In genomic region chr8:127378994-127379858, GRCm38 (mm10) we compare ENCODE assay signal across 12 mouse cellular contexts.
DNase-seq lines count a peak whose midpoint lies in the region; ATAC-seq and TF ChIP-seq lines count a peak whose summit lies in the region.
"Had no signal": no experiment of that assay in that cellular context is flagged by ENCODE, and none has a peak within 500 bp of the region (broad histone marks: within the 10 kb centered on the region; RNA-seq: fewer than 3 reads in every experiment).

No protein-coding gene starts in this region.

- peaks cover 10% of the 10 kb centered on the region for H3K36me3 ChIP-seq in neural tube, embryonic 15.5 days
- H3K36me3 ChIP-seq in intestine, embryonic 16.5 days (ENCODE audit: control insufficient read depth, insufficient read depth, low read length): peaks cover 5% of the 10 kb centered on the region

- peak overlapping the region; percentile 49 for H3K27ac ChIP-seq in neural tube, embryonic 15.5 days (replicated peaks)
- no peak overlapping the region for H3K27ac ChIP-seq in intestine, embryonic 16.5 days (ENCODE audit: low read length)
- H3K27ac ChIP-seq: heart, embryonic 10.5 days had no signal

- TF ChIP-seq POLR2A in lung, adult 2 months (IDR thresholded peaks at IDR 0.05; ENCODE audit: borderline replicate concordance, extremely low read depth, low read depth, low read length): no peak

- TF ChIP-seq CTCF in lung, adult 2 months (IDR thresholded peaks at IDR 0.05; ENCODE audit: insufficient read depth, low read length): no peak

- no peak overlapping the region for H3K4me2 ChIP-seq in neural tube, embryonic 15.5 days
- no peak overlapping the region for H3K4me2 ChIP-seq in intestine, embryonic 16.5 days (ENCODE audit: low read depth, low read length)

- no peak overlapping the region; the same call in 1 of the 2 replicates for H3K9ac ChIP-seq in neural tube, embryonic 15.5 days (replicated peaks)
- H3K9ac ChIP-seq in intestine, embryonic 16.5 days (ENCODE audit: low read depth, low read length): no peak overlapping the region

- WGBS in neural tube, embryonic 15.5 days: 28% methylated on average over 11 of the region's 11 CpGs
- WGBS in lung, adult 2 months: 84% methylated on average over 11 of the region's 11 CpGs
- WGBS in intestine, embryonic 16.5 days: 73% methylated on average over 11 of the region's 11 CpGs

- peak; percentile 41 for DNase-seq in layer of hippocampus, adult 11-12 months (ENCODE audit: low spot score)
- DNase-seq in layer of hippocampus, adult 9-10 months (ENCODE audit: low spot score): no peak
- peak; percentile 13 to 21 for DNase-seq in cerebellum, postnatal 4 days (ENCODE audit: low spot score in 2 of 2)
- peak; percentile 30 to 46 for DNase-seq in layer of hippocampus, postnatal 36 days
- no peak for DNase-seq in lung, adult 2 months
- no peak for DNase-seq in kidney, postnatal 25 days
- DNase-seq: kidney, adult 18-20 months; spleen, adult 18-20 months; thymus, postnatal 14 days had no signal

- peaks cover 9% of the 10 kb centered on the region for H3K4me1 ChIP-seq in neural tube, embryonic 15.5 days
- no peaks in the 10 kb centered on the region for H3K4me1 ChIP-seq in lung, adult 2 months (ENCODE audit: control insufficient read depth, insufficient read depth, low read length)
- no peaks in the 10 kb centered on the region for H3K4me1 ChIP-seq in intestine, embryonic 16.5 days (ENCODE audit: control insufficient read depth, insufficient read depth, low read length)
- H3K4me1 ChIP-seq: heart, embryonic 10.5 days had no signal

- no peak overlapping the region for H3K4me3 ChIP-seq in neural tube, embryonic 15.5 days (replicated peaks)
- no peak overlapping the region for H3K4me3 ChIP-seq in lung, adult 2 months (replicated peaks; ENCODE audit: extremely low read depth, low read depth, low read length)
- H3K4me3 ChIP-seq in intestine, embryonic 16.5 days (ENCODE audit: low read length): no peak overlapping the region
- H3K4me3 ChIP-seq: heart, embryonic 10.5 days had no signal

- H3K9me3 ChIP-seq in neural tube, embryonic 15.5 days (replicated peaks): no peaks in the 10 kb centered on the region
- H3K9me3 ChIP-seq in intestine, embryonic 16.5 days (ENCODE audit: control insufficient read depth, low read length): no peaks in the 10 kb centered on the region
- H3K9me3 ChIP-seq: heart, embryonic 10.5 days had no signal

- H3K27me3 ChIP-seq in neural tube, embryonic 15.5 days (replicated peaks): no peaks in the 10 kb centered on the region
- no peaks in the 10 kb centered on the region for H3K27me3 ChIP-seq in intestine, embryonic 16.5 days (replicated peaks; ENCODE audit: control insufficient read depth, insufficient read depth, low read length)

- ATAC-seq in neural tube, embryonic 15.5 days (ENCODE audit: low FRiP score): peak; percentile 59; the same call in 1 of the 2 replicates
- ATAC-seq in intestine, embryonic 16.5 days: no peak

Comparison
In these comparisons a context has a peak if more than half of its experiments do, and no peak if none do; other contexts are left out.
1. DNase-seq: peak in layer of hippocampus, adult 11-12 months (single experiment), cerebellum, postnatal 4 days (2 of 2) and layer of hippocampus, postnatal 36 days (2 of 2); none in layer of hippocampus, adult 9-10 months (single experiment), lung, adult 2 months (single experiment) and kidney, postnatal 25 days (0 of 2).